Mouse (Mus musculus) liver, adult 2 months (tissue): ENCODE measurements around the gene Fam171a1.

Experiments
- CTCF ChIP-seq: fragments of 200-500 bp; IDR thresholded peaks from 2 replicates; pipeline ENCODE4 v1.5.1; 2011; ENCODE audit warnings: low read depth, low read length, control low read depth
- POLR2A ChIP-seq: fragments of 200-500 bp; IDR thresholded peaks from 2 replicates; pipeline ENCODE4 v1.6.1; 2011; ENCODE audit warnings: low read length, control low read depth; ENCODE audit not compliant: insufficient read depth; ENCODE audit errors: extremely low read depth

DNA sequence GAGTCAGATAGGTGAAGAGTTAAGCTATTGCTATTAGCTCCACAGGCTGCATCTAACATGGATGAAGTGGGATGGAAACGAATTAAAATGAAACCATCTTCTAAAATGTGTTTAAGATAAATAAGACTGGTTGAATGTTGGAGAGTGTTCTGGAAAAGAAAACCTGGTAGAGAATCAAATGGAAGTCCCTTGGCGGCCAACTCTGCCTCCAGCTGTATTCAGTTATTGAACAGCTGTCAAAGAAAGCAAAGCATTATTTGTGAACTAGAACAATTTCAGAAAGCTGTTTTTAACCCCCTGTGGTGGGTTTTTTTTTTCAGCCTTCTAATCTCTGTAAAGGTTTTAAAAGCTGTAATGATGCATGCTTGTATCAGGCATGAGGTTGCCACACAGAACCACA is 41.0 kb downstream of the Fam171a1 start:
- TF ChIP-seq CTCF (no peak), POLR2A (no peak)
